Mouse (Mus musculus) kidney, postnatal 25 days (tissue): ENCODE results near the gene Erbb3.
"Not testable (repeated sequence)": the region's sequence is repeated elsewhere in the genome, so short reads cannot be mapped to it uniquely, and the experiment has no call there.

Source experiments
- DNase-seq, 2 experiments: peaks; one replicate each; pipeline ENCODE4 v3.0.0; 2021; ENCODE audit warnings: mixed read lengths in 2 of 2

The Erbb3 gene

DNA sequence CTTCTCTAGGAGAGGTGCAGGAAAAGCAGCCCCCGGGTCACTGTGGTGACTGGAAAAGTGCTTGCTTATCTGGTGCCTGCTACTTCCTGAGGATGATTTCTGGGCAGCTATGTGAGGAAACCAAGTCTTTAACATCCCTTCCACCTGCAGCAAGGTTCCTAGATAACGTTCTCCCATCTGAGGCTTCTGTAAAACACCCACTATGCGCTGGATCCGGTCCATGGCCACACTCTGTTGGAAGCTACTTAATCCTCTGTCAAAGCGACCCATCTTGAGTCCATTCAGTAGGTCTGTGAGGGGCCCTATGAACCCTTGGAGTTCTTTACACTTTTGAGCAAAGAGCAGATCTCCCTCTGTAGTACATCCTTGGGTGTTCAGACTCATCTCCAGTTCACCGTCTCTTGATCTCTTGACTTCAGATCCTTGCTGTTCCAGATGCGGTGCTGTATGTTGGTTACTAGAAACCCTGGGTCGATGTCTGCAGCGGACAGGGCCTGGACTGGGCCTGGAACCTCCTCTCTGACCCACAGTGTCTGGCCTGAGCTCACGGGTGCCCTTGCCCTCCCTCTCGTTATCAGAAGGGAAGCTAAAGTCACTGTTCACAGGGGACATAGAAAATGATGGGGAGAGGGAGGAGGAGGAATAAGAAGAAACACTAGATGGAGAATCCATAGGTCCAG is 39.2 kb downstream of the Erbb3 start:
- DNase-seq = not testable (repeated sequence)

GRCm38 (mm10) chr10:128549682-128550057 is 39.8 kb downstream of the Erbb3 start:
- DNase-seq = peak in 1 of 2 experiments; percentile 46

DNA sequence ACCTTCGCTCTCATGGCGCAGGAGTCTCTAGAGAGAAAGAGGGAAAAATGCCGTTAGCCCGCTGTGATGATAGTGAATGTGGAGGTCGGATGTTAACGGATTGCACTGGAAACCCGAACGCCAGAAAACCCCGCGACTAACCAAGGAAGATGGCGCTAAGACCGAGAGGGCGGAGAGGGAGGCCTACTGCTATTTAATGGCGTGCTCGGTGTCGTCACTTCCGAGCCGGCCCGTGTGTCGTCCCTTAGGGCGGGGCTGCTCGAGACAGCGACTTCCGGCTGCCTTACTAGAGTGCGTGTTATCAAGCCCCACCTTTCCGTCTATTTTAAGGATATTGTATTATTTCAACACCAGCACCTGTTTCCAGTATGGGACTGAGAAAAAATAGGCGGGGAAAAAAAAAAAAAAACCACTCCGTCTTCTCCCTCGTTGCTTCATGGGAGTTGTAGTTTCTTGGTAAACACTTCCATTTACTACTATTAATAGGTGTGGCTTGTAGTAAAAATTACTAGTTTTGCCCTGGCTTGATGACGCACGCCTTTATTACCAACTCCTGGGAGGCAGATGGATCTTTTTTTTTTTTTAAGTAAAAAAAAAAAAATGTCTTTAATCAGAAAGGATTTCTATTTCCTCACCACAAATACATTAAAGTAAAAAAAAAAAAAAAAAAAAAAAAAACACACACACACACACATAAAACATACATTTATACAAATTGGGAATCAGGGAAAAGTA is 40.3 kb downstream of the Erbb3 start, which contains the start of gene Rpl41:
Rpl41 (minus strand) TSS at position 359 of the 735 bp plus-strand sequence.
- DNase-seq = peak; percentile 94 to 97

DNA sequence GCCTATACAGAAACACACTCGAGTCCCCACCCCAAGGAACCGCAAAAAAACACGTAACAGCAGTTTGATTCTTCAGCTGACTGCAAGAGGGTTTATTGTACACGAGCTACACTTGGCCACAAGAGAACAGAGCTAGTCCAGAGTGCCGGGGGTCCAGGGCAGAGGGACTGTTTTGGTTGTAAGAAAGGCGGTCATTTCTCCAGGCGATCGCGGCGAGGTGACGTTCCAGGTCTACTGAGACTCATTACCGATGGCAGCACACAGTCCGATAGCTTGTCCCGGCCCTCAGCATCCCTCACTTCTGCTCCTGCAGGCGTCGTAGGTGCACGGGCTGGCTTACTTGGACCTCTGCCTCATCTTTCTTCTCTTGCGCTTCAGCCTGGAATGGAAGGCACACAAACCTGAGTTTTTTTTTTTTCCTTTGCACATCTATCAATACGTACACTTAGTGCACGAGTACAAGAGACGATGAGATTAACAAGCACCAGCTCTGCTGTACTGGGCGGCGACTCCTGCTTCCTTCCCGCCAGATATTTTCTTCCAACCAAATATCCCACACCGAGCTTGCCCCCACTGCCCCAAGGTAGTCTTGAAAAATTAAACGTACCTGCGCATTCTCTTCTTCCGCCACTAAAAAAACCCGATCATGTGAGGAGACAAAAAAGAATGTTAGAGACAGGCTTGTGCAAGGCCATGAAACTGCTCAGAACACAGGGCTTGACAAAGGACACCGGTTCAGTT is 41.2 kb downstream of the Erbb3 start:
- DNase-seq = not testable (repeated sequence)

GRCm38 (mm10) chr10:128547361-128548032 is 42.0 kb downstream of the Erbb3 start, which contains the start of gene Zc3h10:
Gene Zc3h10 (minus strand): TSS chr10:128547774.
- DNase-seq = peak; percentile 93 to 99

DNA sequence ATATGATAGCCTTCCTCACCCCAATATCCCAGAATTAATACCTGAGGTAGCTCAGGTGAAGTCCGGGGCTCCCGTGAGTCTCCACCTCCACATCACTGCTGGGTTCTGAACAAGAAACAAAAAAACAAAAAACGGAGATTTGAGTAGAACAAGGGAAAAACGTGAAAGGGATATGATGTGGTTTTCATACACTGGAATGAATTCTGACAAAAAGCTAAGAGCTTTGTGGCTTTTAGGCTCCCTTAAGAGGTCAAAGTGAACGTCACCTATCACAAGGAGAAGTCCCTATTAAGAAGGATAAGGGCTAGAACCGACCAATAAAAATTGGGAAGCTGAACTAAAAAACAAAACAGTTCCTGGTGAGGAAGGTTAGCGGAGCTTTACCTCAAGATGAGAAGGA is 42.7 kb downstream of the Erbb3 start:
- no peak for DNase-seq

GRCm38 (mm10) chr10:128546361-128546760 is 43.1 kb downstream of the Erbb3 start:
- no peak for DNase-seq

DNA sequence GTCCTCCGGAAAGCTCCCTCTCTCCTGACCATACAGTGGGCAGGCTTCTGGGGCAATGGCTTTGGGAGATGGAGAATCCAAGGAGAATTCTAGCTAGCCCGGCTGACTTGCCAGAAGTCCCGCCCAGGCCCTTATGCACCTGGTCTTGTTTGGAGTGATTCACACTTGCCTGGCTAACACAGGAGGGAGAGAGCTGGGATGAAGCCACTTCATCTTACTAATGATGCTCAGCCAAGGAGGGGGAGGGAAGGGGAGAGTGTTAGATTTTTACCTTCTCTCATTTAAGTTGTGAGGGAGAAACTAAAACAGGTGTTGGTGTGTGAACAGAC is 43.9 kb downstream of the Erbb3 start:
- DNase-seq = no peak

DNA sequence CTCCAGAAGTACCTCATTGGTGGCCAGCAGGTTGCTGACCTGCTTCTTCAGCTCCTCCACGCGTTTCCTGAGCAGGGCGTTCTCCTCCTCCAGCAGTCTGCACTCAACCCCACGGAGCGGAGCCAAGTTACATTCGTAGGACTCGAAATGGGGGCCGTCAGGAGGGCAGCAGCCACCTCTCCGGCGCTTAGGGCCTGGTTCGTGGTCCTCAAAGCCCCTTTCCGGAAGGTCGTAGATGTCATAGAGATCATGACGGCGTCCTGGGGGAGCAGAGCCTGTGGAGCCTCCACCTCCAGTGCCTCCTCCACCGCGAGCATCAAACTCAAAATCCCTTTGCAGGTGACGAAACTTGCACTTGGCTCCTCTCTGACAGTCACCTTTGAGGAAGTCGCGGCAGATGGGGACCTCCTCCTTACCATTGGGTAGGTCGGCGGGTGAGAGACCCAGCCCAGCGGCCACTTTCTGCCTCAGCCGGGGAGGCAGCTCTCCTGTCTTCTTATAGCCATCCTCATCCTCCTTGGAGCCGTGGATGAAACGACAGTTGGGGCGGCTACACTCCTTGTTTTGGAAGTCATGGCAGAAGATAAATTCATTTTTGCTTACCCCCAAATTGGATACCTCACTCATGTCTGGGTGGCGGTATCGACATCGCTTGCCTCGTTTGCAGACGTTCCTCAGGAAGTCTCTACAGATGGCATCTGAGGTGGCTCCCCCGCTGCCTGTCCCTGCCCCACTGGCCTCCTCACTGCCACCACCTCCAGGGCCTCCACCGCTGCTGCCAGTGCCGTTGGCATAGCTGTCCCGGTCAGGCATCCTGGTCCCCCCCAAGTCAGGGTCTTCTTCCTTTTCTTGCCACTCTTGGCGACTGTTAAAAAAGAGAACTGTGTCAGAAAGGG is 44.5 kb downstream of the Erbb3 start:
- peak in 1 of 2 experiments; percentile 39 for DNase-seq

DNA sequence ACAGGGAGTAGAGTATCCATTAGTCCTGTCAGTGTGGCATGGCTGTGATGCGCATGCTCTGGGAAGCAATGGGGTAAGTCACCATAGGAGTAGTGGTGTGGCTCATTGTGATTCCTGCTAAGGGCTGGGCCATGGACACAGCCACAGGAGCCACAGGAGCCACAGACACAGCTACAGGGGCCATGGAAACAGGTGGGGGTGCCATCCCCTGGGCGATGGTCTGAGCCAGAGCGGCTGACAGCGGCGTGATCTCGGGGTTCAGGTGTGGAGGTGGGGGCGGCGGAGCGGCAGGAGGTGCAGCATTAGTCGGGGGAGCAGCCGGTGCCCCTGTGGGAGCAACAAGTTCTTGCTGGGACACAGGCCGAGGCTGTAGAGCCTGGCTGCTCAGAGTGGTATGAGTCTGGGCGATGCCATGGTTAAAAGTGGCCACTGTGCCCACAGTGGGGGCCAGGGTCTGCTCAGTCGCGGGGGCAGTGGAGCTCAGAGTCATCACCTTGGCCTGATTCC is 45.2 kb downstream of the Erbb3 start:
- DNase-seq = no peak

DNA sequence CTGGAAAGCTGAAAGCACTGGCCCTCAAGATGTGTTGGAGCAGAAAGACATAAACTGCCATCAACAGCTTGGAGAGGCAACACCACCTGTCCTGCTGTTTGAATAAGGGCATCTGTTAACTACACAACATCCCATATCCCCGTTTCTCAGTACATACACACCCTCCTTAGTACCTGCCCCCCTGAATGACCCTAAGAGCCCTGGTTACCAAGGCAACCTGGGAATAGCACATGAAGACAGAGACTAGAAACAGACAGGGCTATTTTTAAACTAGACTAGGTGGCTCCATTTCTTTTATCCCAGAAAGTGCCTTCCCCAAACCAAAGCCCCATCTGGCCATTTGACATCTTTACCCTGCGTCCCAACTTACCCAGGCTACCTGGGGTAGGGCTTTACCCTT is 46.4 kb downstream of the Erbb3 start:
- DNase-seq = no peak

GRCm38 (mm10) chr10:128538340-128538870 is 51.0 kb downstream of the Erbb3 start:
- no peak for DNase-seq

DNA sequence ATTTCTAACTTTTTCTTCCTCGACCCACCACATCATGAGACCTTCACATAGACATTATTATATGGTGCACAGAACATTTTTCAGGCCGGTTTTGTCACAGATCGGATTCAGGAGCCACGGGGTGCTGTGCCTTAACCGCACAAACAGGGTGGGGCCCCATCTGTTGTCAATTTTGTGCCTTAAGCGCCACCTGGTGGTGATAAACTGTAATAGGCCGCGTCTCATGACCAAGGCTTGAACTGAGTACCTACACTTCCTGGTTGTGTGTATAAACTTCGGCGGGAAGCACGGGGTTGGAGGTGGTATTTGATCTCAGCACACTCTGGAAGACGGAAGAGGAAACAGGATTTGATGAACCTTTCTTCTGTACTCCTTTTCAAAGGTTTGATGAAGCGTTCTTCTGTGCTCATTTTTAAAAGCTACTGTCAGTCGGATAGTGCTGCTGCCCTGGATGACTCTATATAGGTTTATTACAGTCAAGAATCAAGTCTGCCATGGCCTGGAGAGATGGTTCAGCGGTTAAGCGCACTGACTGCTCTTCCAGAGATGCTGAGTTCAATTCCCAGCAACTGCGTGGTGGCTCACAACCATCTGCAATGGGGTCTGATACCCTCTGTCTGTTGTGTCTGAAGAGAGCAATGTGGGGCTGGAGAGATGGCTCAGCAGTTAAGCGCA is 53.0 kb downstream of the Erbb3 start:
- DNase-seq = peak; percentile 89 to 93

GRCm38 (mm10) chr10:128535624-128536265 is 53.7 kb downstream of the Erbb3 start:
- DNase-seq = no peak

- no peak for DNase-seq
Observed at GRCm38 (mm10) chr10:128535206-128535605, 54.2 kb downstream of the Erbb3 start.

- DNase-seq = no peak
Observed at GRCm38 (mm10) chr10:128526366-128527356, 62.8 kb downstream of the Erbb3 start.

- peak; percentile 95 to 99 for DNase-seq
Observed at GRCm38 (mm10) chr10:128525671-128526308, 63.7 kb downstream of the Erbb3 start, which contains the start of gene Esyt1. Gene Esyt1 (minus strand): TSS chr10:128525871.
